Mouse (Mus musculus) lung, adult 2 months (tissue): ENCODE measurements around the gene Car2.

ENCODE experiments used
- CTCF ChIP-seq: fragments of 200-500 bp; IDR thresholded peaks from 2 replicates; pipeline ENCODE4 v1.5.1; 2011; ENCODE audit warnings: mild to moderate bottlenecking, low read length, control low read depth; ENCODE audit not compliant: insufficient read depth
- POLR2A ChIP-seq: fragments of 200-500 bp; IDR thresholded peaks from 2 replicates; pipeline ENCODE4 v1.6.1; 2011; ENCODE audit warnings: low read depth, mild to moderate bottlenecking, control low read depth, low read length, borderline replicate concordance; ENCODE audit errors: extremely low read depth

- TF ChIP-seq CTCF (no peak), POLR2A (no peak)
Observed at GRCm38 (mm10) chr3:14857874-14858273, 28.2 kb upstream of the Car2 start.
